Mouse (Mus musculus): ENCODE measurements around the gene Nol6.

The Nol6 gene

DNA sequence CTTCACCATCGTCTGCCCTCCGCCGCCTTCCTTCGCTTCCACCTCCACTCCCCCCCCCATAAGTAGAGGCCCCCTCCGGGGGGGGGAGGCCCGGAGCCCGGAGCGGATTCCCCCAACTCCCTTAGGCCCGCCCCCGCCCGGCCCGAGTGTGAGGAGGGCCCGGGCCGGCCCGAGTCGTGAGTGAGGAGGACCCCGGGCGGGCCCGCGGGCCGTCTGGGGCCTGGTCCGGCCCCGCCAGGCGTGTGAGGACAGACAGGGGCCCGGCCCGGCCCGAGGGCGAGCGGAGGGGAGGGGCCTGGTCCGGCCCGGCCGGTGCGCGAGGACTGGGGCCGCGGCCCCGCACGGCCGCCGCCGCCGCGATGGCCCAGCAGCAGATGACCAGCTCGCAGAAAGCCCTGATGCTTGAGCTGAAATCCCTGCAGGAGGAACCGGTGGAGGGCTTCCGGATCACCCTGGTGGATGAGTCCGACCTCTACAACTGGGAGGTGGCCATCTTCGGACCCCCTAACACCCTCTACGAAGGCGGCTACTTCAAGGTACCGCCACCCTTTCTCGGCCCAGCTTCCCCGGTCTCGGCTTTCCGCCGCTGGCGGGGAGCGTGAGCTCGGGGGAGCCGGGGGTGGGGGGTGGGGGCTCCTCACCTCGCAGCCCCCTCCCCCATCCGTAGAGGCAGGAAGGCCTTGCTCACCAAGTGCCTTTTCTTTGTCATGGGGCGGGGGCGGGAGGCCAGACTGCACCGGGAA, 11.6 kb upstream of the Nol6 start, which contains the start of gene Ube2r2:
TSS of gene Ube2r2 (plus strand) at position 33 of the 743 bp plus-strand sequence.
- peak; percentile 53 for DNase-seq (ENCODE audit: low read depth, low spot score)
- H3K27me3 ChIP-seq (ENCODE audit: control insufficient read depth, insufficient read depth, low read length, poor library complexity, severe bottlenecking): no peaks in the 10 kb centered on the region
- no peaks in the 10 kb centered on the region for H3K36me3 ChIP-seq (ENCODE audit: control insufficient read depth, insufficient read depth, low read length, poor library complexity, severe bottlenecking)

GRCm38 (mm10) chr4:41134935-41135710, 10.9 kb upstream of the Nol6 start:
- H3K27me3 ChIP-seq (ENCODE audit: control insufficient read depth, insufficient read depth, low read length, poor library complexity, severe bottlenecking): no peaks in the 10 kb centered on the region
- H3K36me3 ChIP-seq (ENCODE audit: control insufficient read depth, insufficient read depth, low read length, poor library complexity, severe bottlenecking): no peaks in the 10 kb centered on the region
- peak; percentile 84 for DNase-seq (ENCODE audit: low read depth, low spot score)

DNA sequence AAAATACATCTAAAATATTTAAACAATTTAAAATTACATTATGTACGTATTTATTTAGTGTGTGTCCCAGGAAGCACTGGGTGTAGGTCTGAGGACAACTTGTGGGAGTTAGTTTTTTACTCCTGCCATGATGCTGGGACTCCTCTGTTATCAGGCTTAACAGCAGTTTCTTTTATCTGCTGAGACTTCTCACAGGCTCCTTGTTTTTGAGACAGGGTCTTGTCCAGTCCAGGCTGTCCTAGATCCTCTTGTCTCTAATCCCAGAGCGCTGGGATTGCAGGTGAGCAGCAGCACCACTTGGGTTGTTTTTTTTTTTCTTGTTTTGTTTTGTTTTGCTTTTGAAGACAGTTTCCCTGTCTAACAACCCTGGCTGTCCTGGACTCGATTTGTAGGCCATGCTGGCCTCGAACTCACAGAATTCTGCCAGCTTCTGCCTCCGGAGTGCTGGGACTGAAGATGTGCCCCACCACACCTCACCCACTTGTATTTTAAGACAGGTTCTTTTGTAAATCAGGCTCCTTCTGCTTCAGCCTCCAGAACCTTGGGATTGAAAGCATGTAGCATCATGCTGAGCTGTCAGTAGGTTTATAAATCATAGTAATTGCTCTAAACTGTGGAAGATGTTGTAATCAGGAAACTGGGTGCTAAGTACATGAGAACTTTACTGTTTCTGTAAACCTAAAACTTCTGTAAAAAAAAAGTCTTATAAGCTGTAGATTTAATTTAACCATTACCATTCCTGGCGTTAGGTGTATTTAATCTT, 9.5 kb upstream of the Nol6 start:
- no peak for DNase-seq (ENCODE audit: low read depth, low spot score)
- no peaks in the 10 kb centered on the region for H3K27me3 ChIP-seq (ENCODE audit: control insufficient read depth, insufficient read depth, low read length, poor library complexity, severe bottlenecking)
- no peaks in the 10 kb centered on the region for H3K36me3 ChIP-seq (ENCODE audit: control insufficient read depth, insufficient read depth, low read length, poor library complexity, severe bottlenecking)

GRCm38 (mm10) chr4:41132471-41132870, 8.2 kb upstream of the Nol6 start:
- DNase-seq (ENCODE audit: low read depth, low spot score): no peak
- Histone ChIP-seq H3K27me3 (ENCODE audit: control insufficient read depth, insufficient read depth, low read length, poor library complexity, severe bottlenecking) (no peaks in the 10 kb centered on the region), H3K36me3 (ENCODE audit: control insufficient read depth, insufficient read depth, low read length, poor library complexity, severe bottlenecking) (no peaks in the 10 kb centered on the region)

GRCm38 (mm10) chr4:41129836-41130235, 5.6 kb upstream of the Nol6 start:
- Histone ChIP-seq H3K36me3 (ENCODE audit: control insufficient read depth, insufficient read depth, low read length, poor library complexity, severe bottlenecking) (no peaks in the 10 kb centered on the region), H3K27me3 (ENCODE audit: control insufficient read depth, insufficient read depth, low read length, poor library complexity, severe bottlenecking) (no peaks in the 10 kb centered on the region)
- no peak for DNase-seq (ENCODE audit: low read depth, low spot score)

DNA sequence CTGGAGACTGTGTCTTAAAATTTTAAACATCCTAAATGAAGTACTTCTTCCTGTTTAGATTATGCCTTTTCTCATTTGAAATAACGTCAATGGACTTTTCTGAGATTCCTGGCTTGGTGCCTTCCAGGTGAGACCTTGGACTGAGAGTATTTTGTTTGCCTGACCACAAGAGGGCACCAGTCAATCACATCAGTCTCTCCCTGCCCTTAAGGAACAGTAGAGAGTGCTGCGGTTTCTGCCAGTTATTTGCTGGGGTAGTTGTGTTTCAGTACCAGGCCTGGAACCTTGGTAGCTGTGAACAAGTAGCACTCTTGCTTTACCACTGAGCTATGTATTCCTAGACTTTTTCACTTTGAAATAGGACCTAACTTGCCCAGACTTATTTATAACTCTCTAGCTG, 5.2 kb upstream of the Nol6 start:
- Histone ChIP-seq H3K27me3 (ENCODE audit: control insufficient read depth, insufficient read depth, low read length, poor library complexity, severe bottlenecking) (no peaks in the 10 kb centered on the region), H3K36me3 (ENCODE audit: control insufficient read depth, insufficient read depth, low read length, poor library complexity, severe bottlenecking) (no peaks in the 10 kb centered on the region)
- peak; percentile 90 for DNase-seq (ENCODE audit: low read depth, low spot score)

DNA sequence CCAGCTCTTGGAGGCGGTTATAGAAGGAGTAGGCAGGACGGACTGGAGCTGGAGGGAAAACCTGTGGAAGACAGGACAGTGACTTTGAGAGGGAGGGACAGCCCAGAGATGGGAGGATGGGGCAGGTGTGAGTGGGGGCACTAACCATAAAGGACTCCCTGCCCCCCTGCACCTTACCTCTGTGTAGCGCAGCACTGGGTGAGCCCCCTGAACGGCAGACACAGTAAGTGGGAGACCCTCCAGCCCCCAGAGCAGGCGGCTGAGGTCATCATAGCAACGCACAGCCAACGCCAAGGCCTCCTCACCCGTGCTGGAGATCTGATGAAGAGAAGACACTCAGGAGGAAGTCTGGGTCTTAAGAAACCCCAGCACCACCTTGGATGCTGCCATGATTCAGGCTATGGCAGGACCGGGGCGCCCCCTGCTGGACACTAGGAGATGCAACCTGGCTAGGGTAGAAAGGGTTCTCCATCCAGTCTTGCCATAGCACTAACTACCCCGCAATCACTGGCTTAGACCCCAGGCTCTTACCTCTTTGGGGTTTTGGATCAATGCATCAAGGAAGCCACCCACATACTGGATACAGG, 5.5 kb downstream of the Nol6 start:
- peak; percentile 72 for DNase-seq (ENCODE audit: low read depth, low spot score)
- H3K27me3 ChIP-seq (ENCODE audit: control insufficient read depth, insufficient read depth, low read length, poor library complexity, severe bottlenecking): no peaks in the 10 kb centered on the region
- H3K36me3 ChIP-seq (ENCODE audit: control insufficient read depth, insufficient read depth, low read length, poor library complexity, severe bottlenecking): peaks cover 8% of the 10 kb centered on the region

GRCm38 (mm10) chr4:41116817-41117216, 7.4 kb downstream of the Nol6 start:
- peaks cover 8% of the 10 kb centered on the region for H3K36me3 ChIP-seq (ENCODE audit: control insufficient read depth, insufficient read depth, low read length, poor library complexity, severe bottlenecking)
- no peaks in the 10 kb centered on the region for H3K27me3 ChIP-seq (ENCODE audit: control insufficient read depth, insufficient read depth, low read length, poor library complexity, severe bottlenecking)
- no peak for DNase-seq (ENCODE audit: low read depth, low spot score)

DNA sequence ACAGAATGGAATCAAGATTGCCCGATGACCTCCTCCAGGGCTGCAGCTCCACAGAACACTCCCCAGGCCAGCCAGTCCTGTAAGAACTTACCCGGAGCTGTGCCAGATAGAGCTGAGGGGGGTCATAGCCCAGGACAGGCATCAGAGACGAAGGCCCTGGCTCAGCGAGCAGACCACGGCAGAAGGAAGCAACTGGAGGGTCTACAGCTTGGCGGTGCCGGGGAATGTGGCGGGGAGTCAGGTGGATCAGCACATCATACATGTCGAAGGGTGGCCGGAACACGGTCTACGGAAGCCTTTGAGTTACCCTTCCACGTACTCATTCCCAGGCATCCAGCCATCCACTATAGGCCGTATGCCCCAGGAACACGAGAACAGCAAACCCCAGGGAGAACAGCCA, 8.5 kb downstream of the Nol6 start:
- H3K36me3 ChIP-seq (ENCODE audit: control insufficient read depth, insufficient read depth, low read length, poor library complexity, severe bottlenecking): peaks cover 6% of the 10 kb centered on the region
- DNase-seq (ENCODE audit: low read depth, low spot score): no peak
- H3K27me3 ChIP-seq (ENCODE audit: control insufficient read depth, insufficient read depth, low read length, poor library complexity, severe bottlenecking): no peaks in the 10 kb centered on the region

DNA sequence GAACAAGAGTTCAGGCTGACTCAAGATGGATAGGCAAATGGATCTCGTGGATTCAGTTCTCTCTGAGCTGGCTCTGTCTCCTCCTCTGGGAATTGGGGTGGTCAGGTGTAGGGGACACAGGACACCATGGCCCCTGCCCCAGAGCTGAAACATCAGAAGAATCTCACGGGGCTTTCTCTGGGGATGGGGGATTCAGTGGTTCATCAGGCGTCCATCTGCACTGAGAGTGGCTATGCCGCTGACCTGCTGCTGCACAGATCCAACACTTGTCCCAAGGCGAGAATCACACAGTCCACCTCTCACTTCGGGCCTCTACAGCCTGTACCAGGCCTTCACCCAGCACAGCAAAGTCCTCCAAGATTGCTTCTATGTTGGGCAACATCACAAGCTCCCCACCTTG, 9.2 kb downstream of the Nol6 start:
- Histone ChIP-seq H3K27me3 (ENCODE audit: control insufficient read depth, insufficient read depth, low read length, poor library complexity, severe bottlenecking) (no peaks in the 10 kb centered on the region), H3K36me3 (ENCODE audit: control insufficient read depth, insufficient read depth, low read length, poor library complexity, severe bottlenecking) (peaks cover 6% of the 10 kb centered on the region)
- no peak for DNase-seq (ENCODE audit: low read depth, low spot score)

DNA sequence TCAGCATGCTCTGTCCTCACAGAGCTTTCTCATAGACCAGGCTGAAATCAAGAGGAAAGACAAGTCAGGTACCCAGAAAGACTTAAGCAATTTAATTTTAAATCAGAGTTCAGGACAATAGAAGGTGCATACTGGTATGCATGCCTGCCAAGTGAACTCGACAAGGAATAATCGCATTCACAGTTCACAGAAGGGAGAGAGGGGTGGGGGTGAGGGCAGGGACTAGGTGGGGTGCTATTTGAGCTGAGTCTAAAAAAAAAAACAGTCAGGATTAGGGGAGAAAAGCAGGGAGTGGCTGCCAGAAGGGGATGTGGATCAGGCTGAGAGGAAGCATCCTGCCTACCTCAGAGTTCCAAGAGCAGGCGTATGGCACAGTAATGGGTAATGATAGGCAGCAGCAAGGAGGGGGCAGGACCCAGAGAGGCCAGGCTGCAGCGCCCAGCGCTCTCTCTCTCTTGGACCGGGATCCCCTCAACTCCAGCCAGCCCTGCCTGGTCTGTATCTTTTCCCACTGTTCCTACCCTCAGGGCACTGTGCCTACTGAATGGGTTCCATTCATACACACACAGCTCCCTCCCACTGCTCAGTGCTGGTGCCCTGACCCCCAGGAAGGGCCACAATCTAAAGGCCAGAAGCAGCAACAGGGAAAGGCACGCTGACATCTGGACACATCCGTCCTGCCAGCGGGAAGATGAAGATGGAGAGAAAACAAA, 9.7 kb downstream of the Nol6 start:
- peaks cover 6% of the 10 kb centered on the region for H3K36me3 ChIP-seq (ENCODE audit: control insufficient read depth, insufficient read depth, low read length, poor library complexity, severe bottlenecking)
- H3K27me3 ChIP-seq (ENCODE audit: control insufficient read depth, insufficient read depth, low read length, poor library complexity, severe bottlenecking): no peaks in the 10 kb centered on the region
- no peak for DNase-seq (ENCODE audit: low read depth, low spot score)

DNA sequence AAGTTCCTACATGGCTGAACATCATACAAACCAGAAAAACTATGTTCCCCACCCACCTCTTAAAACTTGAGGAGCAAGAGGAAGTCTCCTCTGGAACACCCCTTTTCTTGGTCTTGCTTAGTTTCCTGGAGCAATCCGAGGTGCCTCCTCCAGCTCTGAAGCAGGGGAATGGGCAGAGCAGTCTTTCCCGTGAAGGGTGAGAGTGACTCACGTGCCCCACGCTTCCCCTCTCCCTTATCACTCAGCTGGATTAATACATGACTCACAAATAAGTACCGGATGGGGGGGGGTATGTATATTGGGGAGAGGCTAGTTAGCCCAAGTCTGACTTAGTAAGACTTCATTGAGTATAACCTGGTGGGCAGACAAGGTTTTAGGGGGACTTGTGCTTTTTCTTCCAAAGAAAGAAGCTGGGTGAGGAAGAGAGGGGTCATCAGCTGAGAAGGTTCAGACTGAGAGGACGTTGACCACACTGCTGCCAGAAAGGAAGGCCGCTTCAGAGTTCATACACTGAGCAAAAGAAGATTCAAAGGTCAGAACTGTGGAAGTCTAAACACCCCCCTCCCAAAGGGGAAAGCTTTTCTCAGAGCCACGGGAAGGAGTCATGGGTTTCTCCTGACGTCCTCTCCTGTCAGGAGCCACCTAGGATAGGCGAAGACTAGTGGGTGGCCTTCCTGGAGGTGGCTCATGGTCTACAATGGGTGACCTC, 15.4 kb downstream of the Nol6 start:
- DNase-seq (ENCODE audit: low read depth, low spot score): no peak
- H3K27me3 ChIP-seq (ENCODE audit: control insufficient read depth, insufficient read depth, low read length, poor library complexity, severe bottlenecking): no peaks in the 10 kb centered on the region
- no peaks in the 10 kb centered on the region for H3K36me3 ChIP-seq (ENCODE audit: control insufficient read depth, insufficient read depth, low read length, poor library complexity, severe bottlenecking)

- no peaks in the 10 kb centered on the region for H3K27me3 ChIP-seq (ENCODE audit: control insufficient read depth, insufficient read depth, low read length, poor library complexity, severe bottlenecking)
- H3K36me3 ChIP-seq (ENCODE audit: control insufficient read depth, insufficient read depth, low read length, poor library complexity, severe bottlenecking): no peaks in the 10 kb centered on the region
- no peak for DNase-seq (ENCODE audit: low read depth, low spot score)
Measured at GRCm38 (mm10) chr4:41107440-41107839, 16.8 kb downstream of the Nol6 start.

GRCm38 (mm10) chr4:41102901-41103300, 21.4 kb downstream of the Nol6 start:
- Histone ChIP-seq H3K27me3 (ENCODE audit: control insufficient read depth, insufficient read depth, low read length, poor library complexity, severe bottlenecking) (no peaks in the 10 kb centered on the region), H3K36me3 (ENCODE audit: control insufficient read depth, insufficient read depth, low read length, poor library complexity, severe bottlenecking) (no peaks in the 10 kb centered on the region)
- DNase-seq (ENCODE audit: low read depth, low spot score): no peak
